Mouse (Mus musculus): ENCODE measurements around the gene Gpr162.
A peak's percentile ranks its signal among the peaks of the same experiment; 100 is the strongest.

Gene Gpr162

DNA sequence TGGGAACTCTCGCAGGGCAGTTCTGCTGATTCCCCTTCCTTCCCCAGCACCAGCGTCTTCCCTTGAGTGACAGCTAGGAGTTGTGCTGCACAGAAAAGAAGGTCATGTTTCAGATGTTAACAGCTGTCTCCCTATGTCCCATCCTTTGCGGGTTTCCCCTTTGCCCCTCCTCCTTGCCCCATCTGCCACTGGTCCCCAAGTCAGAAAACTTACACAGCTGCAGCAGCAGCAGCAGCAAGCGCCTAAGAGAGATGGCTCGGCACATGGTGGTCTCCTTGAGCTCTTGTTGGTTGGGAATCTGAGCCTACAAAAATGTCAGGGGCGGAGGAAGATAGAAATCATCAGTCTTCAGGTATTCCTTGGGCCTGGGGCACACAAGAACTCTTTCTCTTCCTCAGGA lies 15.6 kb upstream of the Gpr162 start:
- no peak for DNase-seq

DNA sequence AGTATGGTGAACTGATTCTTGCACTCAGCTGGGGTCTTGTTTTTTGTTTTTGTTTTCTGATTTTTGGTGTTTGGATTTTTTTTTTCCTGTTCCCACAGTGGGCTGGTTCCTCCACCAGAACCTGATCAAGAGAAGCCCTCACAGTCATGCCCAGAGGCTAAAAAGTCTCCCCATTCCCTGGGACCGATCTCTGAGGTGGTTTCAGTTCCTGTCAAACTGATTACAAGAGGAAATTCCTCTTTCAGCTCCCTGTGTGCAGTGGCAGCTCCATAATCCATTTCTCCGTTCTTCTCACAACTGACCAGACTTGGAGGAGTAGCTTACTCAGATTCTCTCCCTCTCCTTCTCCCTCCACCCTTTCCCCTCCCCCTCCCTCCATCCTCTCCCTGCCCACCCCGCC lies 10.6 kb upstream of the Gpr162 start:
- no peak for DNase-seq

DNA sequence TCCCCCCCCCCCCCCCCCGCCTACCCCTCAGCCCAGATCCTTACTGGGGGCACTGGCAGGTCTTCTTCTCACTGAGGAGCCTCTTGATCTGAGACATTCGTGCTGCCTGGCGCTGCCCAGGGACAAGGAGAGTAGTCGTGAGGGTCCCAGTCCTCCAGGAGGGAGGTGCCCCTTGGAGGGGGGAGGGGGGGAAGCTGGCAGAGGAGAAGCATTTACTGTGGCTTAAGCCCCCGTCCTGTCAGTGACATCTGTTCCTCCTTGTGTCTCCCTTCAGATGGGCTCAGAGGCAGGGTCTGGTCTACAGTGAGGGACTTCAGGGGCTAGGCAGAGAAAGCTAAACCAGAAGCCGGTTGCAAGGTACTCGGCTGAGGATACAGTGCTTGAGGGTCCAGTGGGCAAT lies 2.8 kb upstream of the Gpr162 start:
- DNase-seq = no peak

DNA sequence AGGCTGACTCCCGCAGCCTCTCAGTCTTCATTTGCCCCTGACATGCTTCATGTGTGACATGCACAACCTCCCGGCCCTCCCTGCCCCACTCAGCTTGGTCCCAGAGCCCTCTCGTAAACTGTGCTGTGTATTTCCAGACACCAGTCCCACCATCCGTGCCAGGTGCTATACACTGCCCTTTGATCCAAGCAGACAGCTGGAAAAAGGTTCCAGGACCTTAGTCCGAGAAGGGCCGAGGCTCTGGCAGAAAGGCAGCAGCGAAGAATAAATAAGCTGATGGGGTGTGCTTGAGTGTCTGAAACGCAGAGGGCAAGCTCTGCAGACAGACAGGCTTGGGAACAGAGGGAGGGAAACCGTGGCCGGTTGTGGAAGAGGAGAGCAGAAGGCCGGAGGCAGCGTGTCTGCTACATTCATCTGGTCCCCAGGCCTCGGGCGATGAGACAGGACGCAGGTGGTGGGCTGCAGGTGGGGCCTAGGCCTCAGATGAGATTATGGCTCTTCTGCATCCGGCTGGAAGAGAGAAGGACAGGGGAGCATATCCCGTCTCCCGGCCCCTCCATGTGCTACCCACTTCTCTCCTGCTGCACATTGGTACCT lies 2.1 kb upstream of the Gpr162 start:
- no peak for DNase-seq

DNA sequence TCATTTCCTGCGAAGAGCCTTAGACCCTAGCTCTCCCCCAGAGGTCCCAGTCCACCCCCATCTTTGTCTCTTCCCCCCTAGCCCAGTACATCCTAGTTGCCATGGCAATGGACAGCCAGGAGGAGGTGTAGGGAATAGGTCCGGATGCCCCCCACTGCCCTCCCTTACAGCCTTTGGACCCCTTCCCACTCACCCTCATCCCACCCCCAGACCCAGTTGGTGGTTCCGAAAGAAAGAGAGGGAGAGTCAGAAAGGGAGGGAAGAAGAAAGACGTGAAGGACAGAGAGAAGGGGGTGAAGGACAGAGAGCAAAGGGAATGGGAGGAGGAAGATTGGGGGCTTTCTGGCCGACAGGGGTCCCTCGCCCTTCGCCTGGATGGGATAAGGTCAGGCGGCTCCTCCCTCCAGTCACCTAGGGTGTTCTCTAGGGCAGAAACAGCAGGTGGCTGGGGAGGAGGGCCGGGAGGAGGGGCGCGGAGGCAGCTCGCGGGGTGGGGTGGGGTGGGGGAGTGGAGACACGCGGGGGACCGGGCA lies 592 bp downstream of the Gpr162 start:
- no peak for DNase-seq

DNA sequence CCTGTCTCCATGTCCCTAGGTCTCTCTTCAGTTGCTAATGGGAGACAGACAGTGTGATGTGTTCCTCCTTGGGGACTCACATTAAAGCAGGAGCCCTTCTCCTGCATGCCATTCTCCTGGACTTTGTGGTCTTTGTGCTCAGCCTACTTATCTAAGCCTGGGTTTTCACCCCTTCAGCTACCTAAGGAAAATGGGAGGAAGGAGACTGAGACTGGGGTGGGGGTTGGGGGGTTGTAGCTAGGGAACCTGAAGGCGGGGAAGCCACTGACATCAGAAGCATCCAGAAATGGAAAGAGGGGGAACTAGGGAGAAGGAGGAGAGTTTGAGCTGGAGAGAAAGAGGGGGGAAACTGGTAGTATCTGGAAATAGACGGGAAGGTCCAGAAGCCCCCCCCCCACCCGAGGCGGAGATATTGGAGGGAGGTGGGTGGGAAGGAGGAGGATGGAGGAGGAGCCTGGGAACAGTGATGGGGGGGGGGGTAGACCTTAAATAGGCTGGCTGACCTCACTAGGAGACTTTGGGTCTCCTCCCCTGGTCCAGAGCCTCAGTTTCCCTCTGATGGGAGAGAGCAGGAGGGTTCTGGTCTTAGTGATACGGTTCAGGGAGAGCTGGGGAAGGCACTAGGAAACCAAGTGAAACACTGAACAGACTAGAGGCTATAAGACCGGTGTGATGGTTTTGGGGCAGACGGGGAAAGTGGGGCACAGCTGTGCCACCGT lies 1.2 kb downstream of the Gpr162 start:
- DNase-seq = no peak

DNA sequence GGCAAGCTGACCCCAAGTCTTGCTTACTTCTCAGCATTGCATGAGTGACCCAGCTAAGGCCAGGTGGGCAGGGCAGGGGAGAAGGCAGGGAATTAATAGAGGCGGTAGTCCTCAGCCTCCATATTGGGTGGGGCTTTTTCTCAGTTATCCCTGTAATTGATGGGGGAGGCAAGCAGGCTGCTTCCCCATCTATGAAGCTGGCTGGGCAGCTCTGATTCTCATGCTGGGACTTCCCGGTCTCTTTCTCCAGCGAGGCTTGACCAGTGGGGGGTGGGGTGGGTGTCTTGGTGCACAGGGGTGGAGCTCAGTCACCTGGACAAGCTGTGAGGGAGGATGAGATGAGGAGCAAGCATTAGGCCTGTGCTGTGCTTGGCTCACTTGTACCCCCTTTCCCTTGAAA lies 2.0 kb downstream of the Gpr162 start:
- DNase-seq = no peak

DNA sequence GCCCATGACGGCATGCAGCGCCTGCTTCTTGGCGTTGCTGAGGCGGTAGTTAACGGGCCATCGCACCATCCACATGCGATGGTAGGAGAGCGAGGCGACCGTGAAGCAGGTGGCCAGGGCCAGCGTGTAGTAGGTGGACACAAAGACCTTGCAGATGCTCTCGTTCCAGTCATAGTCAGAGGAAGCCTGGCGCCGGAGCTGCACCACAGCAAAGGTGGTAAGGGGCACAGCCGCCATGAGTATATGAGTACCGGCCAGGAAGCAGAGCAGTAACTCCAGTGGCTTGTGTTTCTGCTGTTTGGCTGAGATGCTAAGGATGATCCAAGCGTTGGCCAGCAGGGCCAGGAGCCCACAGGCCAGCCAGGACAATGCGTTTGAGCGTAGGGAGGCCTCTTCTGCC lies 2.5 kb downstream of the Gpr162 start:
- DNase-seq = no peak

DNA sequence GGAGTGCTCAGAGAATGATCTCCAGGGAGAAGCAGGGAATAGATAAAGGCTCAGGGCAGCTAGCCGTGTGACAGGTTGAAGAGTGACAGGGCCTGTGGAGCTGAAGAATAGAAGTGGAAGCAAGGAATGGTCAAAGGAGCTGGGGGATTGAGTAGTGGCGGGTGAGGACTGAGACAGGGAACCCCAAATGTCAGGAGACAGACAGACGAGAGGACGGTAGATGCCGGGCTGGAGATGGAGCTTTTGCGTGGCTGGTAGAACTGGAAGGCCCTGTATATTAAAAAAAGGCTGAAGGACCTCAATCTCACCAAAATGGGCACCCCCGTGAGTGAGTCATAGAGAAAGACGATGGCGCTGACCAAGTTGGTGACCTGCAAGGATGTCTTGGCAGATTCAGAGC lies 3.3 kb downstream of the Gpr162 start:
- DNase-seq = no peak

DNA sequence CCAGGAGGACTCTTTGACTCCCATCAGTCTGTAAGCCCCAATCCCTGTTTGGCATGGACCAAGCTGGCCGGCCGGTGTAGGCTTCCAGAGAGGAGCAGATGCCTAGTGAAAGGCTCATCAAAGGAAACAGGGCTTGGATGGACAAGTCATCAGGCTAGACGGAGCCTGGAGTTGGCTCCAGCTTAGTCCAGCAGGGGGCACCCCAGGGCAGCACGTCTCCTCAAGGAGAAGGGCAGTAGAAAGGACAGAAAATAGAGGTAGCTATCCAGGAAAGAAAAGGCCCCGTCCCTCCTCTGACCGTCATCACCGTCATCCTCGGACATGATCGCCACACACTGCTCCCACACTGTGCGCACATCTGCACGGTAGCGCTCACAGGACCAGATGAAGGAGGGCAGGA lies 4.1 kb downstream of the Gpr162 start:
- DNase-seq = peak; percentile 80

DNA sequence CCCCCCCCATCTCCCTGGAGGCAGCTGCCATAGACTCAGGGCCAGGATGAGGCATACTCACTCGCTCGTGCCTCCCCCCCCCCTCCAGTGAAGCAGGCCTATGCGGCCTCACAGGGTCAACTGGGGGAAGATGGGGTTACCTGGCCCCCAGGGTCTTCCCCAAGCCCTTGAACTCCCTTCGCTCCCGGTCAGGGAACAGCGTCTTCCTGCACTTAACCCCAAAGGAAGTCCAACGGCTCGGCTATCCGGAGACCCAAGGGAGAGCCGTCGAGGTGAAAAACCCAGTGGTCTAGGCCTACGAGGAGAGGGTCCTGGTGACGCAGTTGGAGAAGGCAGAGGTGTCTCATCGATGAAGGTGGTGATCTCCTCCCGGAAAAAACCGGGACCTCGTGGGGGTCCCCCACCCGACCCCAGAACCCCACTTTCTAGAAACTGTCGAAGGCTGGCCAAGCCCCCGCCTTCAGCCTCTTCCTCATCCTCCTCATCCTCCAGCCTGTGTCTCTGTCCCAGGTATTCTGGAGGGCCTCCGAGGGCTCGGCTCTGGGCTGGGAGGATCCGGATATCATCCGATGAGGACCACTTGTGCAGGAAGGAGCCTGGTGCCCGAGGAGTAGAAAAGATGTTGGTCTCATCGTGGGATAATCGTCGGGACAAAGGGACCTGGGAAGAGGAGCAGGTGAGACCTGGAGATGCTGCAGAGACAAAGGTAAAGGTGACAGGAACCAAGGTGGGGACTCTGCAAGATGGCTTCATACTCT lies 5.0 kb downstream of the Gpr162 start:
- DNase-seq = no peak

DNA sequence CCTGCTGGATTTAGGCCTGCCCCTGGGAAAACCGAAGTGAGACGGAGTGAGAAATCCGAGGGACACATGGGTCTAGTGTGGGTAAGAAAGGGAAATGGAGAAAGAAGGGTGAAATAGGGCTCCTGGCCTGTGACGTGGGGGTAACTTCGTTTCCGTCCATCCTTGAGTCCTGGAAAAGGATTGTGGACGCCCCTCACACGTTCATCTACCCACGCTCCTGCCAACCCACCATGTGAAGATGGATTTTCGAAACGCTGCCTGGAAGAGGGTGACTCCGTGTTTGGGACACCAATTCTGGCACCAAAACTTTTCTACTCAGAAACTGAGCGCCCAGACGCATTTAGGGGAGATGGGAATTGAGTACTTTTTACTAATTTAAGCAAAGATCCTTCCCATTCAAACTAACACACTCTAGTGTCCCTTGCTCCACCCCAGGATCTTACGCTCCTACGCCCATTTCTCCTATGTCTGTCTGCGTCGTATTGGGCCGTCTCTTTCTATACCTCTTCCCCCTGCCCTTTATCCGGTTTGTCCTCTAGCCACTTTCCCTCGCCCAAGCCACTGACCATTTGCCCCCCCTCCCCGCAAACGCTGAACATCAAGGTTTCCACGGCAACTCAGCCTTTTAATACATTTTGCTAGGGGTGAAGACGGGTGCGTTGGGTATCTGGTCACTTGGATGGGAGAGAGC lies 5.8 kb downstream of the Gpr162 start:
- DNase-seq = no peak

DNA sequence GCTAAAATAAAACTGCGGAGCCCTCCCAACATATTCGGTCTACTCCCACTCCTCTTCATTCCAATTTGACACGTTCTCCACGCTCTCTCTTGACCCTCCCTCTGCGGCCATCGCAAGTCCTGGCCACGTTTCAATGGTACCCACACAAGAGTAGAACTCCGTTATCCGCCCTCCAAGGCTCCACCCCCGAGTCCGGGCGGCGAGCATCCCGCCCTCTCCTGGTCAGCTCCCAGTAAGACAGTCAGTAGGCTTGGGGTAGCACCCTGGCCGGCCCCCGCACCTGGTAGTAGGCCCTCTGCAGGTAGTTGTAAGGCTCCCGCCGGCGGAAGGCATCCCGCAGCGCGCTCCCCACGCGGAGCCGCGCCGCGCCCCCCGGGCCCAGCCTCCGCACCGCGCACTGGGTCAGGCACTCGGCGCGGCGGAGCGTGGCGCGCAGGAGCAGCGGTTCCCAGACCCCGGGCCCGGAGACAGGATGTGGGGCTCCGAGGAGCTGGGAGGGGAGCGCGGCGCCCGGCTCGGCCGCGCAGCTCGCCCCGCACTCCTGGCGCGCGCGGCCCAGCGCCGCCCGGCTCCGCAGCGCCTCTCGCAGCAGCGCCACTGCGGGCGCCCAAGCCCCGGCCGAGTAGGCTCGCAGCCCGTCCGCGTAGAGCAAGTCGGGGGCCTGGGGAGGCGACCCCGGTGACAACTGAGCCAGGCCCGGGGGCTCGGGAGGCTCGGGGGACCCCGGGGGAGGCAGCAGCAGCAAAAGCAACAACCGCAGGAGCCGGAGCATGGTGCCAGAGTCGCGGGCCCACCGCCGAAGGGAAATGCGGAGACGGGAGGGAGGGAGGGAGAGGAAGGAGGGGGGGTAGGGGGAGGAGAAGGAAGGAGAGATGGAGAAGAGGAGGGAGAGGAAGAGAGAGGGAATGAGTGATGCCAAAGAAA lies 6.6 kb downstream of the Gpr162 start, which contains the start of gene P3h3:
Gene P3h3, minus strand, starts transcription at position 837 of the 924 bp plus-strand sequence.
- peak; percentile 73 for DNase-seq

DNA sequence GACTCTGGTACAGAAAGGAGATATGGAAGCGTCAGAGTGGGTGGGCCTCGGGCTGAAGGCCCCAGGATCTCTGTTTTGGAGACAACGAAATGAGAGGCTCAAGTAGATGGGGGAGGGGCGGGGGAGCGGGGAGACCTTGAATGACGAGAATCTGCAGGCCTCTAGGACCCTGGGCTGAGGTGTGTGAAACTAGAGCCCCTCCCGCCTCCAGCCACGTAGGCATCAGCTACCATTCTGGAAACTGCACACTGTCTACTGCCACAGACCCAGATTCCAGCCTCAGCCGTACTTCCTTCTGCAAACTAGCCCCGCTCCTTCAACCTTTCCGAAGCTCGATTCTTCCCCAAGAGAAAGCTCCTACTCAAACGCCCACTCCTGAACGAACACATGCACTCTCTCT lies 7.5 kb downstream of the Gpr162 start:
- DNase-seq = peak; percentile 36

DNA sequence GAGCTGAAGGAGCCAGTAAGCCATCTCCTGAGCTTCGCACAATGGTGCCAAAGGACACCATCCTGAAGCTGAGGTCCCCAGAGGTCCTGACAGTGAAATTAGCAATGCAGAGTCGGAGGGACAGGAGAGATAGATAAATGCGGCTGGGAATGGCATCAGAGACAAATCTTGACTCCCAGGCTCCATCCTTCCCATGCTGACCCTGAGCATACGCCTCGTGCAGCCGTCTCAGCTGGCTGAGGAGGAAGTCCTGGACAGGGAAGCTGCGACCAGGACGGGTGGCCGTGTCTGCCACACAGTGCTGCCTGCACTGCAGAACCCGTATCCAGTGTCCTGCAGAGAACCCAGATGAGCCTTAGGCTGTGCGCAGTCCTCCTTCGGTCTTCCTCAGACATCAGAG lies 9.1 kb downstream of the Gpr162 start:
- no peak for DNase-seq

DNA sequence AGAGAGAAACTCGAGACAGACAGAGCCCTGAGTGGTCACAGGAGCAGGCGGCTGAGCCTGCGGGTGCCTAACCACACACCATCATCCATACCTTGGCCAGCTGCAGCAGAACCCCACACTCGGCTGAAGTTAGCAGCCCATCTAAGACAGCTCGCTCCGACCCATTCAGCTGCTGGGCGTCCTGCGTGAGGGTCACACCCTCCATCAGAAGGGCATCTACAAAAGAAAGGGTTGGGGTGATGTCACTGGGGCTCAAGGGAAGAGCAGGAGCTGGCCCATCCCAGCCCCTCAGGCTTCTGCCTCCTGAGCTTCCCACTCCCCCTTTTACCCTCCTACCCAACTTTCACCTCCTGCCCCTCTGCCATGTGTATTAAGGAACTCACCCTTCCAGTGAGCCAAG lies 13.2 kb downstream of the Gpr162 start:
- DNase-seq = no peak

DNA sequence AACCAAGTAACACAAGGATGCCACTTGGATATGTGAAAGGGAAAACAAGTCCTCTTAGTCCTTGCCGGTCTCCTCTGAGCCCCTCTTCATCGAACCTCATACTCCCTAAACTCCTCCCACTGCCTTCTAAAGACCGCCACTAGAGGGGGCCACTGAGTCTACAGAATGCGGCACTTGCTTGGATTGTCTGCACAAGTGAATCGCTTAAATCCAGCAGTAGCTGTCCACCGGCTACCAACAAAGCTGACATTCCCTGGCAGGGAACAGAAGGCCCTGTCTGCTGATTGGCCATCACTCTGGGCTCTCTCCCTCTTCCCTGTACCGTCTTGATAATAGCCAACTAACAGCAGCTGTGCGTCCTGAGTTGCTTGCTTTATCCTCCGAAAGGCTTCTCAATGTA lies 16.5 kb downstream of the Gpr162 start:
- peak; percentile 85 for DNase-seq

DNA sequence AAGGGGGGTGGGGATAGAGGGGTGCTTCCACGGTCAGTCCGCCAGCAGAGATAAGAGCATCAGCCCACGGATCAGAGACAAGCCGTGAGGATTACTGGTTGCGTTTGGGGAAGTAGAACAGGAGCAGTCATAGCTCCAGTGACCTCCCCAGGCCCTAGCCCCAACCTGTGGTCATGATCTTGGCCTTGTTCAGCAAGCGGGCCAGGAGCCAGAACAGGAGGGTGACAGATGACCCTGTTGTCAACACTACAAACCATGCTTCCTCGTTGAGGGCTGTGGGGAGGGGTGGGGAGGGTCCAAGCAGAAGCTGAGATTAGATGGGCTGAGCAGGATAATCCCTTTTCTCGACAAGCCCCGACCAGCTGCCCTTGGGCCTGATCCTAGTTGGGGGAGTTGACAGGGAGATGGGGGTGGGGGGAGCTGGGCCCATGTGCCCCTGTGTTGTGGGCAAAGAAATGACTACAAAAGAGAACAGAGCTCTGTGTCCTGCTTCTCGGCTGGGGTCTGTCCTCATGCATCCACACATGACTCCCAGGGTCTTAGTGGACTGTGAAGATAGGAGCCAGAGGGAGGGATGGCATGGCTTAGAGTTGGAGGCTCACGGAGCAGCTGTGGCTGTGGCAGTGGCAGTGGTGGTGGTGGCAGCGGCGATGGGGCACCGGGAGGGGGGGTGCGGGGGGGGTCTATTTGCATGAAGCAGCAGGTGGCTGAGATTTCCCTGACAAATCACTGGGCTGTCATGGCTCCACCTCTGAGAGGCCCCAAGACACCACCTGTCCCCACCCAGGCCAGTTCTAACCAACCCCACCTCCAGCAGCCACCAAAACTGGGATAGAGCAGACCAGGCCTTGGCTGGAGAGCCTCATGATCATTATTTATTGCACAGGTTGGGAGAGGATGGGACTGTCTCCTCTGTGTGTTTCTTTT lies 23.3 kb downstream of the Gpr162 start, which contains the start of gene Gnb3:
Gene Gnb3, minus strand, starts transcription at position 35 of the 927 bp plus-strand sequence.
- DNase-seq = no peak

DNA sequence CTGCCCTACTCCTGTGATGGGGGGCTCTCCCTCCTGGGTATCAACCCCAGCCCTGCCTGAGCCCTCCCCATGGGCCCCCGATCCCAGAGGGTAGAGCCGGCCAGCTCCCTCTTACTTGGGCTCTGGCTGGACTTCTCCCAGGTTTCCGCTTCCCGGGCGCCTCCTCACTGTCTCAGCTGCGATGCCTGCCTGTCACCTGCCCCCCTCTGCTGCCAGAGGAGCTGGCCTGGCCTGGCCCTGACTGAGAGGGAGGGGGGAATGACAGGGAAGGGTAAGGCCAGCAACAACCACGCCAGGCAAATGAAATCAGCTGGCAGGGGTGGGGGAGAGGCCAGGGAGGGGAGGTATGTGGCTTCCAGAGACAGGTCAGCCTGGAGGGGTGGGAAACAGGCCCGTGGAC lies 24.0 kb downstream of the Gpr162 start:
- DNase-seq = no peak

DNA sequence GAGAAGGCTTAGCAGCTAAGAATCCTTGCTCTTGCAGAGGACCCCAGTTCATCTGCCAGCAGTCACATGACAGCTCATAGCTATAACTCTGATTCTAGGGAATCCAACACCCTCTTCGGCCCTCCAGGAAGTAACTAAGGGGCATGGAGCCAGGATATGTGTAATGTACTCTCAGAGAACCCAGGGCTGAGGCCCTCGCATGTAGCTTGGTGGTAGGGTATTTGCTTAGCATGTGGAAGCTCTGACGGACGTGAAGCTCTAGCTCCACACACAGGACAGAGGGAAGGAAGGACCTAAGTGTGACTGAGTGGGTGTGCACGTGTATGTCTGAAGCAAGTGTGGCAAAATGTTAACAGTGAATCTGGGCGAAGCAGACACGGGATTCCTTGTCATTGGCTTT lies 27.4 kb downstream of the Gpr162 start:
- DNase-seq = no peak

DNA sequence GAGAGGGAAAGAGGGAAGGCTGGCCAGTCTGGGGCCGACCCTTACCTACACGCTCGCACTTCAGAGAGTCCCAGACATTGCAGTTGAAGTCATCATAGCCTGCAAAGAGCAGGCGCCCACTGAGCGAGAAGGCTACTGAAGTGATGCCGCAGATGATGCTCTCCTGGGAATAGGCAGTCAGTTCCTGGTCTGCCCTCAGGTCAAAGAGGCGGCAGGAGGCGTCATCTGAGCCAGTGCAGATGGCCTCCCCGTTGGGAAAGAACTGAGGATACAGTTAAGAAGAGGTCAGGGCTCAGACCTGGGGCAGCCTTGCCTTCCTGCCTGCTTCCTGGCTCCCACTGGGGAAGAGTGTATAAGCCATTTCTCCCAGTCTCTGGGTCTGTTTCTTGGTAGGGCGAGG lies 28.3 kb downstream of the Gpr162 start:
- no peak for DNase-seq
